Mouse (Mus musculus) limb, embryonic 14.5 days (tissue): ENCODE measurements at regions not wholly inside any gene's neighbourhood (a gene's known extent, or its start where the extent isn't known, plus 50 kb on each side); places are given as distances from the start of the nearest gene placed in this dataset.

Experiments used
- ATAC-seq: fragments of 200-750 bp; cut with Nextera tagmentation; 2 replicates; pipeline ENCODE4 v1.8.0; 2017; ENCODE audit warnings: low read depth, moderate number of reproducible peaks, moderate TSS enrichment; ENCODE audit not compliant: low FRiP score
- DNase-seq: peaks from one replicate; pipeline ENCODE4 v3.0.0-alpha.2; 2015; ENCODE audit warnings: low spot score
- H3K27ac ChIP-seq: fragments of 300-500 bp; sonication (generic); replicated peaks from 2 replicates; pipeline ENCODE4 v1.5.1; 2014; ENCODE audit warnings: low read depth, mild to moderate bottlenecking, low read length, moderate library complexity, mixed read lengths
- H3K27me3 ChIP-seq: fragments of 300-500 bp; sonication (generic); 2 replicates; pipeline ENCODE4 v1.6.1; 2014; ENCODE audit warnings: low read length, mixed read lengths; ENCODE audit not compliant: control insufficient read depth, insufficient read depth
- H3K36me3 ChIP-seq: fragments of 300-500 bp; sonication (generic); 2 replicates; pipeline ENCODE4 v1.6.1; 2014; ENCODE audit warnings: mild to moderate bottlenecking, low read length, moderate library complexity, mixed read lengths; ENCODE audit not compliant: control insufficient read depth, insufficient read depth
- H3K4me1 ChIP-seq: fragments of 300-500 bp; sonication (generic); 2 replicates; pipeline ENCODE4 v1.6.1; 2014; ENCODE audit warnings: antibody characterized with exemption, low read length, mixed read lengths; ENCODE audit not compliant: control insufficient read depth, insufficient read depth
- H3K4me2 ChIP-seq: fragments of 300-500 bp; sonication (generic); replicated peaks from 2 replicates; pipeline ENCODE4 v1.6.1; 2014; ENCODE audit warnings: low read depth, mild to moderate bottlenecking, low read length, moderate library complexity; ENCODE audit not compliant: severe bottlenecking
- H3K4me3 ChIP-seq: fragments of 300-500 bp; sonication (generic); replicated peaks from 2 replicates; pipeline ENCODE4 v1.5.1; 2014; ENCODE audit warnings: low read length
- H3K9ac ChIP-seq: fragments of 300-500 bp; sonication (generic); 2 replicates; pipeline ENCODE4 v1.6.1; 2014; ENCODE audit warnings: mild to moderate bottlenecking, low read depth, low read length, moderate library complexity; ENCODE audit not compliant: severe bottlenecking
- H3K9me3 ChIP-seq: fragments of 300-500 bp; sonication (generic); 2 replicates; pipeline ENCODE4 v1.6.1; 2016; ENCODE audit warnings: low read length; ENCODE audit not compliant: control insufficient read depth
- POLR2A ChIP-seq: fragments of 200-500 bp; IDR thresholded peaks from 2 replicates; pipeline ENCODE4 v1.8.0; 2012; ENCODE audit warnings: inconsistent platforms, mild to moderate bottlenecking, moderate library complexity, borderline replicate concordance; ENCODE audit not compliant: insufficient read depth, insufficient read length; ENCODE audit errors: extremely low read depth
- WGBS: fragments of 180-500 bp; shearing (Covaris S2); extraction: QIAGEN DNeasy Blood & Tissue Kit; methylation state at CpG from one replicate; pipeline ENCODE4 v1.1.7; 2014; 5-methylcytosine and 5-hydroxymethylcytosine counted together

GRCm38 (mm10) chr8:107871718-107872117 lies 70.7 kb upstream of the Zfhx3 start:
- Histone ChIP-seq H3K4me3 (peak overlapping the region; percentile 10; the same call in 1 of the 2 replicates), H3K9me3 (peaks cover 4% of the 10 kb centered on the region), H3K27me3 (no peaks in the 10 kb centered on the region), H3K36me3 (no peaks in the 10 kb centered on the region), H3K4me1 (peaks cover 8% of the 10 kb centered on the region), H3K9ac (peak overlapping the region; percentile 22; the same call in 1 of the 2 replicates), H3K4me2 (peak overlapping the region; percentile 43), H3K27ac (peak overlapping the region; percentile 62)
- DNase-seq (no peak), ATAC-seq (no peak)
- WGBS, result 21% methylated on average over 15 of the region's 15 CpGs
- TF ChIP-seq POLR2A, result no peak

GRCm38 (mm10) chr8:107872121-107872520 lies 70.3 kb upstream of the Zfhx3 start:
- peak overlapping the region; percentile 43 for H3K4me2 ChIP-seq
- DNase-seq, result no peak
- peak overlapping the region; percentile 10; the same call in 1 of the 2 replicates for H3K4me3 ChIP-seq
- no peaks in the 10 kb centered on the region for H3K27me3 ChIP-seq
- WGBS, result 42% methylated on average over 11 of the region's 11 CpGs
- peak overlapping the region; percentile 22; the same call in 1 of the 2 replicates for H3K9ac ChIP-seq
- H3K36me3 ChIP-seq, result no peaks in the 10 kb centered on the region
- H3K4me1 ChIP-seq, result peaks cover 8% of the 10 kb centered on the region
- peak overlapping the region; percentile 62; the same call in 1 of the 2 replicates for H3K27ac ChIP-seq
- no peak for ATAC-seq
- H3K9me3 ChIP-seq, result peaks cover 4% of the 10 kb centered on the region
- no peak for TF ChIP-seq POLR2A

DNA sequence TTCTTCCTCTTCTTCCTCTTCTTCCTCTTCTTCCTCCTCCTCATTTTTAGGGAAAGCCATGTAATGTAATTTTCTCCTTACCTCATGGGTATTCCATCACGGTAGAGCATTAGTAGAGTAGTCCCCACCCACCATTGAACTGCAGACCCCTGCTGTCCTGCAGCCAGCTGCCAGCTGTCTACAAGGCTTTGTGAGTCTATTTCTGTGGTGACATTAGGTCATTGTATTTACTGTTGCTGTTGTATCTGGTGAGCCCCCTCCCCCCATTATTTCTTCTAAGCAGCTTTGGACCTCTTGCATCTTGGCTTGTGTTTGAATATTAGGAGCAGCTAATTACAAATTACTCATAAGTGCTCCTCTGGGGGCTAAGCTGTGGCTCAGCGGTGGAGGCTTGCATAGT lies 66.0 kb upstream of the Zfhx3 start:
- 71% methylated on average over 2 of the region's 2 CpGs for WGBS
- DNase-seq (no peak), ATAC-seq (no peak)
- no peaks in the 10 kb centered on the region for H3K36me3 ChIP-seq
- H3K4me1 ChIP-seq, result peaks cover 3% of the 10 kb centered on the region; the same call in 1 of the 2 replicates
- no peak overlapping the region for H3K9ac ChIP-seq
- 0 out of 2 replicates have a peak, but pooled peaks cover 4% of the 10 kb centered on the region for H3K27me3 ChIP-seq
- H3K9me3 ChIP-seq, result peaks cover 4% of the 10 kb centered on the region
- TF ChIP-seq POLR2A, result no peak
- H3K27ac ChIP-seq, result no peak overlapping the region
- no peak overlapping the region for H3K4me2 ChIP-seq
- H3K4me3 ChIP-seq, result no peak overlapping the region

DNA sequence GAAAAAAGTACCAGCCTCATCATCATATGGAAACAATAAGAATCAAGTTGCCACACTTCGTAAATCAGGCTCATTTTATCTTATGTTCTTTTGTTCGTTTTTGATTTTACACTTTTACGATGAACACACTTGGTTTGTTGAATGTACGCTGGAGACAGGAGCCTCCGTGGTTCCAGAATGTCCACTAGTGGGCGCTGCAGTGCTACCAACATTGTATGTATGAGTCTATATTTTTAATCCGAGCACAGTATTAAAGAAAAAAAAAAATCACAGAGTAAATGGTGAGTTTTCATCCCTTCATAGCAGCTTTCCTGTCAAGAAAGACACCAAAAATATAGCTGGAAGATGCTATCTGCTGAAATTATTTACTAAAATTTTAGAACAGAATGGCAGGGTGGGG lies 60.6 kb upstream of the Zfhx3 start:
- ATAC-seq, result peak; percentile 41; the same call in 1 of the 2 replicates
- H3K9me3 ChIP-seq, result no peaks in the 10 kb centered on the region
- peaks cover 5% of the 10 kb centered on the region for H3K4me1 ChIP-seq
- H3K4me2 ChIP-seq, result no peak overlapping the region
- no peak overlapping the region for H3K4me3 ChIP-seq
- 11% methylated on average over 7 of the region's 7 CpGs for WGBS
- H3K36me3 ChIP-seq, result no peaks in the 10 kb centered on the region
- peak; percentile 93 for DNase-seq
- no peak for TF ChIP-seq POLR2A
- no peak overlapping the region for H3K9ac ChIP-seq
- H3K27ac ChIP-seq, result no peak overlapping the region
- 0 out of 2 replicates have a peak, but pooled peaks cover 4% of the 10 kb centered on the region for H3K27me3 ChIP-seq

- Histone ChIP-seq H3K4me1 (peaks cover 15% of the 10 kb centered on the region), H3K27me3 (no peaks in the 10 kb centered on the region), H3K4me3 (no peak overlapping the region), H3K4me2 (no peak overlapping the region), H3K36me3 (no peaks in the 10 kb centered on the region), H3K27ac (no peak overlapping the region), H3K9me3 (no peaks in the 10 kb centered on the region), H3K9ac (no peak overlapping the region)
- WGBS, result 42% methylated on average over 7 of the region's 7 CpGs
- no peak for TF ChIP-seq POLR2A
- ATAC-seq (no peak), DNase-seq (no peak)
Measured at GRCm38 (mm10) chr8:107885547-107885946, 56.9 kb upstream of the Zfhx3 start.

- no peak for TF ChIP-seq POLR2A
- DNase-seq (peak; percentile 53), ATAC-seq (no peak)
- Histone ChIP-seq H3K9ac (no peak overlapping the region), H3K4me2 (no peak overlapping the region), H3K4me3 (no peak overlapping the region), H3K9me3 (no peaks in the 10 kb centered on the region), H3K27me3 (no peaks in the 10 kb centered on the region), H3K27ac (no peak overlapping the region), H3K4me1 (peaks cover 18% of the 10 kb centered on the region), H3K36me3 (no peaks in the 10 kb centered on the region)
- 64% methylated on average over 5 of the region's 5 CpGs for WGBS
Measured at GRCm38 (mm10) chr8:107885971-107886370, 56.5 kb upstream of the Zfhx3 start.
